Mouse (Mus musculus) neural tube, embryonic 15.5 days (tissue): ENCODE measurements around the gene B4galnt2. TPM values are rescaled to one million over a fixed set of nuclear protein-coding genes. Genes with fewer than 3 reads are reported as not detected.
A peak's percentile ranks its signal among the peaks of the same experiment; 100 is the strongest.

Source experiments
- ATAC-seq: fragments of 200-750 bp; cut with Nextera tagmentation; 2 replicates; pipeline ENCODE4 v1.8.0; 2017; ENCODE audit warnings: mild to moderate bottlenecking, moderate TSS enrichment, moderate library complexity; ENCODE audit not compliant: low FRiP score
- H3K27ac ChIP-seq: fragments of 300-500 bp; sonication (generic); replicated peaks from 2 replicates; pipeline ENCODE4 v1.5.1; 2015; ENCODE audit warnings: mild to moderate bottlenecking, inconsistent platforms
- H3K27me3 ChIP-seq: fragments of 300-500 bp; sonication (generic); replicated peaks from 2 replicates; pipeline ENCODE4 v1.6.1; 2015; ENCODE audit warnings: inconsistent platforms
- H3K36me3 ChIP-seq: fragments of 300-500 bp; sonication (generic); 2 replicates; pipeline ENCODE4 v1.6.1; 2015; ENCODE audit warnings: inconsistent platforms
- H3K4me1 ChIP-seq: fragments of 300-500 bp; sonication (generic); 2 replicates; pipeline ENCODE4 v1.6.1; 2015; ENCODE audit warnings: inconsistent platforms
- H3K4me2 ChIP-seq: fragments of 300-500 bp; sonication (generic); 2 replicates; pipeline ENCODE4 v1.6.1; 2015; ENCODE audit warnings: inconsistent platforms, mild to moderate bottlenecking, moderate library complexity
- H3K4me3 ChIP-seq: fragments of 300-500 bp; sonication (generic); replicated peaks from 2 replicates; pipeline ENCODE4 v1.5.1; 2015; ENCODE audit warnings: mild to moderate bottlenecking, inconsistent platforms
- H3K9ac ChIP-seq: fragments of 300-500 bp; sonication (generic); replicated peaks from 2 replicates; pipeline ENCODE4 v1.6.1; 2015; ENCODE audit warnings: mild to moderate bottlenecking, inconsistent platforms
- H3K9me3 ChIP-seq: fragments of 300-500 bp; sonication (generic); replicated peaks from 2 replicates; pipeline ENCODE4 v1.6.1; 2016; ENCODE audit warnings: inconsistent platforms
- WGBS: fragments of 180-500 bp; shearing (Covaris S2); methylation state at CpG from one replicate; pipeline ENCODE4 v1.1.7; 2015; ENCODE audit warnings: mixed read lengths; 5-methylcytosine and 5-hydroxymethylcytosine counted together
- polyA plus RNA-seq: library from polyadenylated mRNA; unstranded; fragments of >200 nt; fragmentation: Nextera tagmentation; extraction: Ambion mirVana; gene quantifications from 2 replicates; pipeline ENCODE4 v1.2.1, GENCODE M21; 2015

B4galnt2 gene
- polyA plus RNA-seq, 1 experiment from 2014 or later = not detected

DNA sequence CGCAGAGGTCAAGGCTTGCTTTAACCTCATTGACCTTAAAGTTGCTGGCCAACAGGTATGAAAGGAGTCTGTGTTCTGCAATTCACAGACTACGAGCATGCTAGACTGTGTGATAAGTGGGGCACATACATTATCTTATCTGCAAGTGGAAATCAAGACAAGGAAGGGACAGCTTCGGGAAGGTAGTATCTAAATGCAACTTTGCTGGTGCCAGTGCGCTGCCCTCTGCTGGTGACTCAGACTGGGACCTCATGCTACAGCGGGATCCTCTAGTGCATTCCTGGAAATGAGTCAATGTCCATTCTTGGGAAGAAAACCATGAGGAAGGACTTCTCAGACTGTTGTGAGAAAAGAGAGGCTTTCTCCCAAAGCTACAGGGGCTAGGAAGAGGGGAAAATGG lies 61.0 kb downstream of the B4galnt2 start:
- no peaks in the 10 kb centered on the region for H3K9me3 ChIP-seq
- ATAC-seq = no peak
- H3K9ac ChIP-seq = no peak overlapping the region
- H3K4me3 ChIP-seq = no peak overlapping the region
- peaks cover 9% of the 10 kb centered on the region for H3K4me1 ChIP-seq
- no peak overlapping the region for H3K27ac ChIP-seq
- H3K36me3 ChIP-seq = no peaks in the 10 kb centered on the region
- peaks cover 11% of the 10 kb centered on the region; the same call in 1 of the 2 replicates for H3K27me3 ChIP-seq
- 61% methylated on average over 5 of the region's 5 CpGs for WGBS
- H3K4me2 ChIP-seq = no peak overlapping the region

DNA sequence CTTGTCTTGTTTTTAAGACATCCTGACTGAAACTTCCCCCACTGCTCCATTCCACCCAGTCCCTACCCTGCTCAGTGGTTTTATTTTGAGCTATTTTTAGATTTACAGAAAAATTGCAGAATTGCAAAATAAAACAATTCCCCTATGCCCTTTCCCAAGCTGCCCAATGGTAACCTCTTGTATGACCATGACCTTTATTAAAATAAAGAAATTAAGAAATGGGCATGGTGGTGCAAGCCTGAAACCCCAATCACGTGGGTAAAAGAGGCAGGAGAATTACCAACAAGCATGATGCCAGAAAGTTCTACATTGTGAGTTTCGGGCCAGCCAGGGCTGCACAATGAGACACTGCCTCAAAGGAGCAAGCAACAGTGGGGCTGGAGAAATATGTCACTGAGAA lies 63.8 kb downstream of the B4galnt2 start:
- no peak for ATAC-seq
- H3K36me3 ChIP-seq = no peaks in the 10 kb centered on the region
- no peaks in the 10 kb centered on the region for H3K9me3 ChIP-seq
- no peak overlapping the region for H3K27ac ChIP-seq
- H3K4me2 ChIP-seq = no peak overlapping the region
- peaks cover 11% of the 10 kb centered on the region; the same call in 1 of the 2 replicates for H3K27me3 ChIP-seq
- no peaks in the 10 kb centered on the region for H3K4me1 ChIP-seq
- H3K4me3 ChIP-seq = no peak overlapping the region
- 77% methylated on average over 2 of the region's 2 CpGs for WGBS
- H3K9ac ChIP-seq = no peak overlapping the region

DNA sequence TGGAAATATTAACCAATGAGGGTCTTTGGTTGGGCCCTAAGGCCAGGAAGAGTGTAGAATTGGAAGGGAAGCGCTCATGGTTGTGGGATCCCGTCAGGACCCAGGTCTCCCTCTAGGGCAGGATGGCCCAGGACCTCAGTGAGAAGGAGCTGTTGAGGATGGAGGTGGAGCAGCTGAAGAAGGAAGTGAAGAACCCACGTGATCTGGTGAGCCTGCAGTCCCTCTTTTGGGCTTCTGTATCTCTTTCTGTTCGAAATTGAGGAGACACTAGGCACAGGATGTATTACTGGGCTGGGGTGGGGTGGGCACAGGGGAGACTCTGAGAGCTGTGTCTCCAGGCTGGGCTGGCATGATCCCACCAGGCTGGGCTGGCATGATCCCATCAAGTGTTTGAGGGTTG lies 69.8 kb downstream of the B4galnt2 start:
- ATAC-seq = no peak
- H3K4me3 ChIP-seq = no peak overlapping the region
- H3K4me1 ChIP-seq = no peaks in the 10 kb centered on the region; the same call in 1 of the 2 replicates
- H3K36me3 ChIP-seq = no peaks in the 10 kb centered on the region
- H3K4me2 ChIP-seq = no peak overlapping the region
- H3K9ac ChIP-seq = no peak overlapping the region
- no peaks in the 10 kb centered on the region for H3K9me3 ChIP-seq
- no peak overlapping the region for H3K27ac ChIP-seq
- 61% methylated on average over 4 of the region's 4 CpGs for WGBS
- H3K27me3 ChIP-seq = peaks cover 14% of the 10 kb centered on the region

DNA sequence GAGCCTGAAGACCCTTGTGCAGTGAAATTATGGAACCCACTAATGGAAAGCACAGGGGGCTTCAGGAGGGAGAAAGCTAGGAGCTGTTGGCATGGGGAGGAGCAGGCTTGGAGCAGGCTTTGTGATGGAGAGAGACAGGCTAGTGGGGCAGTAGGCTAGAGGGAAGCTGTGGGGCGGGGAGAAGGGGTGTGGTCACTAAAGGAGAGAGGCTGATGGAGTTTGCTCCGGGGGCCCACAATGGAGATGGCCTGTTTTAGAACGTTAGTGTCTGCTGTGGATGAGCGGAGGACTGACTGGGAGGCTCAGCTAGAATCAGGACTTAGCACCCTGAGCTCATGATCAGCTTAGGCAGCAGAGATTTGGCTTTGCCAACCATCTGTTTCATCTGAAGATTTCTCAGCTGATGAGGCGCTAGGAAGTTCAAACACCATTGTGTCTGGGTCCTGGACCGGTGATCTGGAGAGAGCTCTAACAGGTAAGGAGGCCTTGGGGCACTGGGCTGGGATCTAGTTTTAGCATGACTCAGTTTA lies 71.2 kb downstream of the B4galnt2 start:
- Histone ChIP-seq H3K4me1 (no peaks in the 10 kb centered on the region; the same call in 1 of the 2 replicates), H3K9me3 (no peaks in the 10 kb centered on the region), H3K4me3 (no peak overlapping the region), H3K36me3 (no peaks in the 10 kb centered on the region), H3K9ac (no peak overlapping the region), H3K4me2 (no peak overlapping the region), H3K27ac (no peak overlapping the region), H3K27me3 (peaks cover 19% of the 10 kb centered on the region)
- no peak for ATAC-seq
- 59% methylated on average over 6 of the region's 6 CpGs for WGBS

DNA sequence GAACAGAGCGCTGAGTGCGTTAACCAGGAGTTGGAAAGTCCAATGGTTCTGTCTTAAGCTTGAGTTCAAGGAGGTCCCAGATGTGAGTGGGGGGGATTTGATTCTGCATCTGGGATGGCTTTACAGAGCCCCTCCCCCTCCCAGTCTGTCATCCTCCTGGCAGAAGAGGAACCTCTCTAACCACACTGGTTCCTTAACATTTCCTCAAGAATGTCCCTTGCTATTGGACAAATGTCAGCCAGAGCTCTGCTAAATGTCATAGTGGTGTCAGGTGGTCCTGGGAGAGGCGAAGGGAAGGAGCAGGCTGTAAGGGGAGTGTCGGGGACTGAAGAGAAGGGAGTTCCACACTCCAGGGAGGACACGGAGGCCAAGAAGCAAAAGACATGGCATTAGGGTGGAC lies 71.7 kb downstream of the B4galnt2 start:
- Histone ChIP-seq H3K4me2 (no peak overlapping the region), H3K27ac (no peak overlapping the region), H3K9me3 (no peaks in the 10 kb centered on the region), H3K36me3 (no peaks in the 10 kb centered on the region), H3K4me1 (no peaks in the 10 kb centered on the region; the same call in 1 of the 2 replicates), H3K4me3 (no peak overlapping the region), H3K27me3 (peaks cover 19% of the 10 kb centered on the region), H3K9ac (no peak overlapping the region)
- 72% methylated on average over 5 of the region's 5 CpGs for whole genome bisulfite sequencing
- no peak for ATAC-seq

DNA sequence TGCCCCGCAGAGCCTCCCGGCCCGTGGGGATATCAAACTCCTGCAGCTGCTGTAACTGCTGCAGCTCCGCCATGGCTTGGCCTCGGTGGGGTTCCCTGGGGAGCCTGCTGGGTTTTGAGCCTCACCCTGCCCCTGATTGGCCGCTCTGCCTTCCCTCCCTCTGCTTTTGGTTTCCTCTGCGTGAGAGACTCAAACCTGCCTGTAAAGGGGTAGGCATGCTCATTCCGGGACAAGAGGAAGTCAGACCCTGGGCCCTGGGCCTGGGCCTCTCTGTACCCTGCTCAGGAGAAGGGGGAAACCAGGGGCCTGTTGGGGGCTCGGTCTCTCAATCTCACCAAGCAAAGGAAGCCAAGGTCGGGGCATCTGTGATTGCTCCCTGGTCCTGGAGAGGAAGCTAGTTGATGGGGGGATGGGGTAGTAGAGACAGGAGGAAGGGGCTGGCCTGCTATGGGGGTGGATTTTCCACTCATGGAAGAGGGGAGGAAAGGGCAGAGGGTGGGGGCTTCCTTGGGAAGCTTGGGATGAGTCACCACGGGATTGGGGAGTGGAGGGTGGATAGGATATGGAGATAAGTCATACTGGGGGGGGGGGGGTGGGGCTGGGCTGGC lies 72.5 kb downstream of the B4galnt2 start, which contains the start of gene Abi3:
Gene Abi3 (minus strand): TSS at position 403 of the 608 bp plus-strand sequence.
- H3K9me3 ChIP-seq = no peaks in the 10 kb centered on the region
- no peak for ATAC-seq
- H3K27me3 ChIP-seq = peaks cover 24% of the 10 kb centered on the region
- no peak within 1 kb of the TSS for H3K9ac ChIP-seq
- WGBS = 15% methylated on average over 11 of the region's 11 CpGs
- H3K4me3 ChIP-seq = peak within 1 kb of the TSS; percentile 10; the same call in 1 of the 2 replicates
- H3K4me1 ChIP-seq = no peaks in the 10 kb centered on the region; the same call in none of the 2 replicates
- peak within 1 kb of the TSS; percentile 23 for H3K4me2 ChIP-seq
- no peaks in the 10 kb centered on the region for H3K36me3 ChIP-seq
- no peak within 1 kb of the TSS for H3K27ac ChIP-seq

DNA sequence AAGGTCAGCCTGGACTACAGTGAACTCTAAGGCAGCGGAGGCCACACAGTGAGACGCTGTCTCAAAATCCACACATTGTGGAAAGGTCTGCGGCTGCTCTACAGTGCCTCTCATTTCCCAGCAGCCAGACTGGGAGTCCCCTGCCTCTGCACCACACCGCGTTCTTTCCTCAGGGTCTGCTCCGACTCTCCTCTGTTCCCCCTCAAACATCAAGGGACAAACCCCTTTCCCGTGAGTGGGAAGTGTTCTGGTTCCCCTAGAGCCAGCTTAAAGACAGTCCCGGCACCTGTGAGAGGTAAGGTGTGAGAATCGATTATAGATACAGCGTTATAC lies 73.2 kb downstream of the B4galnt2 start:
- no peak for ATAC-seq
- Histone ChIP-seq H3K4me2 (no peak overlapping the region), H3K4me3 (peak overlapping the region; percentile 10; the same call in 1 of the 2 replicates), H3K27me3 (peaks cover 30% of the 10 kb centered on the region), H3K9me3 (no peaks in the 10 kb centered on the region), H3K4me1 (peaks cover 5% of the 10 kb centered on the region), H3K36me3 (no peaks in the 10 kb centered on the region), H3K9ac (no peak overlapping the region), H3K27ac (no peak overlapping the region)
- 59% methylated on average over 10 of the region's 10 CpGs for WGBS

DNA sequence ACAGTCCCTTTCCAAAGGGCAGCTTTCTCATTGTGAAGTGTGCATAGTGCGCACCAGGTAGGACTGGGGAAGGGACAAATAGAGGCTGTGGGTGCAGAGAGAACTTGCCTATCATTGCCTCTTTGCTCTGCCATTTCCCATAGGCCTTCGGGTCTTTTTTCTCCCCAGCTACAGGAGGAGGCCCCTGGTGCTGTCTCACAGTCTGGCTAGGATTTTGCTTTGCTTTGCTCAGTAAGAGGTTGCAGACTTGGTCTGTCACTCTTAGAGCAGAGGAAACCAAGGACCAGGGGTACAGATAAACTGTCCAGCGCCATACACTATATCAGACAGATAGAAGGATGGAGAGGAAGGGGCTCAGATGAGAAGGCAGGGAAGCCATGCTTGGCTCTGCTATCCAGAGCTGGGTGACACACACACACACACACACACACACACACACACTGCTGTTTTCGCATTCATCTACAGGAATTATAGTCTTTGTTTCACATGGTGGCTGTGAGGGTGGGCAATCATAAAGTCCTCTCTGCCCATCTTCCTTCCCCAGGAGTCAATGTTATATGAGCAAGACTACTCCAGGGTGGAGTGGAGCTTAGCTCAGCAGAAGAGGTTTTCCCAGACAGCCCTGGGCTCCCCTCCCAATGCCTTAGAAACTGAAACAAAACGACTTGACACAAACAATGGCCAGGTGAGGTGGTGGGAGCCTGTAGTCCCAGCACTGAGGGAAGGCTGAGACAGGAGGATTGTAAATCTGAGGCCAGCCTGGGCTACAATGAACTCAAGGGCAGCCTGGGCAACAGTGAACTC lies 73.8 kb downstream of the B4galnt2 start:
- H3K4me2 ChIP-seq = no peak overlapping the region
- 80% methylated on average over 5 of the region's 5 CpGs for WGBS
- ATAC-seq = no peak
- no peak overlapping the region for H3K9ac ChIP-seq
- 0 out of 2 replicates have a peak overlapping the region, but pooled peaks have one; percentile 10 for H3K4me3 ChIP-seq
- no peaks in the 10 kb centered on the region for H3K36me3 ChIP-seq
- no peaks in the 10 kb centered on the region for H3K9me3 ChIP-seq
- no peak overlapping the region for H3K27ac ChIP-seq
- H3K27me3 ChIP-seq = peaks cover 36% of the 10 kb centered on the region
- H3K4me1 ChIP-seq = peaks cover 10% of the 10 kb centered on the region

DNA sequence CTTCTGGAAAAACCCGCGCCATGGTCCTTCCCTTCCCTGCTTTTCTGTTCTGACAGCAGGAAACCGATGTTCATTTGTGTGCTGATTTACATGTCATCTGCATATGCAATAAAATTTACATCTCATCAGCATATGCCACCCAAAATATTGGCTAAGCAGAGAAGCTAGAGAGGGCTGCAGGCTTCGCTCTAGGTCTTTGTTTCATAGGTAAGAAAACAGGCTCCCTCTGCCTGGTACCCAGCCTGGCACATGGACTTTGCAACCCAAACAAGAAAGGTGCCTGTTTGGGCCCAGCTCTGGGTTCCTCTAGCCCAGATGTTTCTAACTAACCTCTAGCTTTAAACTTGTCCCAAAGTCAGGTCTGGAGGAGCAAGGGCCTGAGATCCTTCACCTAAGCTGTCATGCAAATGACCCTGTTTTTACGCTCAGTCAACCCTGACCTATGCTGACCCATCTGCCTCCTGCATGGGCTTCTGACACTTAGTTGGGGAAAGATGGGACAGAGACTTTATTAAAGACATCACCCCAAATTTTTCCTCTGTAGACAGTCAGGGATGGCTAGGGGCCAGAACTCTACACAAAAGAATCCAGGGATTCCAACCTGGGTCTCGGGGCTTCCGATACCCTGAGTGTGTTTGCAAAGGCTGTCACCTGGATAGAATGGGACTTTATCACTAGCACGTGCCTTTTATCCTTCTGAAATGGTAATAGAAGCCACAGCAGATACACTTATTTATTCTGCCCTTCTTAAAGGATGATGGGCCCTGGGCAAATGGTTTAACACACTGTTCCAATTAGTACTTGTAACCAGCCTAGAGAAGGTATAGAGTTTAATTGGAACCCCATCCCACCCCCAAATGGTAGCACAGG lies 75.5 kb downstream of the B4galnt2 start:
- peaks cover 50% of the 10 kb centered on the region for H3K27me3 ChIP-seq
- no peak overlapping the region for H3K9ac ChIP-seq
- no peak for ATAC-seq
- no peak overlapping the region for H3K27ac ChIP-seq
- no peaks in the 10 kb centered on the region for H3K36me3 ChIP-seq
- no peak overlapping the region for H3K4me2 ChIP-seq
- H3K9me3 ChIP-seq = no peaks in the 10 kb centered on the region
- H3K4me3 ChIP-seq = no peak overlapping the region
- peaks cover 12% of the 10 kb centered on the region for H3K4me1 ChIP-seq
- WGBS = 68% methylated on average over 8 of the region's 8 CpGs

DNA sequence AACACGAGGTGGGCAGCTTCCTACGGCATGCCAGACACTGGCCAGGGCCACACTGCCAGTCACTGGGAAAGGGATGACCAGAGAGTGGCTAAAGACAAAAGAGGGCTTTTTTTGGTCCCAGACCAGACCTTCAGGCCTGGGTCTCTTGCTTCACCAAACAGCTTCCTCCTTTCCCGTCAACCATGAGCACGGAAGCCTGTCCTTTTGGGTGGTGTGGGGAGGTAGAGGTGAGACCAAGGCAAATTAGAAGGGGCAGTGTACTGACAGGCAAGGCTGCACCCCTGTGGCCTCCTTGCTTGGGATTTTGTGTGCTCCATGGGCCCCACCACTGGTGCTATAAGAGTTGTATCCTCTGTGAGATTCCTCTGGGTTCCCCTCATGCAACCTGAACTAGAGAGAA lies 76.1 kb downstream of the B4galnt2 start:
- no peak for ATAC-seq
- Histone ChIP-seq H3K36me3 (no peaks in the 10 kb centered on the region), H3K27ac (no peak overlapping the region), H3K4me1 (peaks cover 19% of the 10 kb centered on the region), H3K9ac (no peak overlapping the region), H3K9me3 (no peaks in the 10 kb centered on the region), H3K4me3 (no peak overlapping the region), H3K27me3 (peaks cover 55% of the 10 kb centered on the region), H3K4me2 (no peak overlapping the region)
- WGBS = 82% methylated on average over 4 of the region's 4 CpGs

DNA sequence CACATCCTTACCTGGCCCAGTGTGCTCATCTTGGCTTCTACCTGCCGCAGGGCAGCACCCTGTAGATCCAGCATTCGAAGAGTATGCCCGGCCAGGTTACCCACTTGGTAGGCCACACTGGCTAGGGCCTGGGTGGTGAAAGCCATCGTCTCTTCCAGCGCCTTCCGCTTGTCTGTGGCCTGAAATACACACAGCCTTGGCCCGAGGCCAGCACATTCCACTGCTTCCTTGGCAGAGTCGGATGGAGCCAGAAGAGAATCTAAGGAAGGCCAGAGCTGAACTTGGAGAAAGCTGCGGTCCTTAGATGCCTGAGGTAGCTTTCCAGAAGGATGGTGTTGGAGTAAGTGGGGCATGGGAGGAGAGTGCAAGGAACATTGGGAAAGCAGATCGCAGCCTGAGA lies 77.6 kb downstream of the B4galnt2 start, which contains the start of gene Gngt2:
Gene Gngt2 (plus strand): TSS at position 158 of the 400 bp plus-strand sequence.
- H3K27ac ChIP-seq = no peak within 1 kb of the TSS
- no peaks in the 10 kb centered on the region for H3K36me3 ChIP-seq
- no peaks in the 10 kb centered on the region for H3K9me3 ChIP-seq
- no peak for ATAC-seq
- peaks cover 27% of the 10 kb centered on the region for H3K4me1 ChIP-seq
- H3K9ac ChIP-seq = no peak within 1 kb of the TSS
- H3K4me2 ChIP-seq = no peak within 1 kb of the TSS
- H3K27me3 ChIP-seq = peaks cover 70% of the 10 kb centered on the region
- no peak within 1 kb of the TSS for H3K4me3 ChIP-seq
- 69% methylated on average over 10 of the region's 10 CpGs for WGBS
